Mouse (Mus musculus): Measurements from ENCODE around the gene Psat1.

Psat1 gene

GRCm38 (mm10) chr19:15947237-15947636 is at the start of gene Psat1:
Gene Psat1, minus strand, starts transcription at chr19:15947337.
- no peak for DNase-seq (ENCODE audit: low spot score)

- no peak for DNase-seq (ENCODE audit: low spot score)
Observed at GRCm38 (mm10) chr19:15990102-15990501, 43.0 kb upstream of the Psat1 start.

GRCm38 (mm10) chr19:15985172-15985713 is 38.1 kb upstream of the Psat1 start:
- no peak for DNase-seq (ENCODE audit: low spot score)

- peak; percentile 87 for DNase-seq (ENCODE audit: low spot score)
Observed at GRCm38 (mm10) chr19:15984449-15985171, 37.5 kb upstream of the Psat1 start, which contains the start of gene Cep78. Gene Cep78, minus strand, starts transcription at chr19:15984989.

GRCm38 (mm10) chr19:15983739-15984344 is 36.7 kb upstream of the Psat1 start:
- DNase-seq (ENCODE audit: low spot score): no peak

GRCm38 (mm10) chr19:15982926-15983738 is 36.0 kb upstream of the Psat1 start:
- DNase-seq (ENCODE audit: low spot score): no peak

- DNase-seq (ENCODE audit: low spot score): peak; percentile 41
Observed at GRCm38 (mm10) chr19:15981861-15982260, 34.7 kb upstream of the Psat1 start.

DNA sequence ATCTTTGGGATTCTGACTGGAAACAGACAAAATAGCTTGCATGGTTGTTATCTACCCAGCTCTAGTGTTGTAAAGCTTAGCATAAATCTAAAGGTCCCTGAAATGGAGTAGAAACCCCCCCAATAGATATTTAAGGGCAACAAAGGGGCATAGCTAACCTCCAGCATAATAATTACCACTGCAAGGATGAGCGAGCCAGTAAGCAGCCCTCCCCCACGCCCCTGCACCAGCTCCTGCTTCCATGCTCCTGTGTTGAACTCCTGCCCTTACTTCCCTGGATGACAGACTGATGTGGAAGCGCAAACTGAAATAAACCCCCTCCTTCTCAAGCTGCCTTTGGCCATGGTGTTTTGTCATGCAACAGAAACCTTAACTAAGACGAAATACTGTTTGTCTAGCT is 26.2 kb upstream of the Psat1 start:
- no peak for DNase-seq (ENCODE audit: low spot score)

DNA sequence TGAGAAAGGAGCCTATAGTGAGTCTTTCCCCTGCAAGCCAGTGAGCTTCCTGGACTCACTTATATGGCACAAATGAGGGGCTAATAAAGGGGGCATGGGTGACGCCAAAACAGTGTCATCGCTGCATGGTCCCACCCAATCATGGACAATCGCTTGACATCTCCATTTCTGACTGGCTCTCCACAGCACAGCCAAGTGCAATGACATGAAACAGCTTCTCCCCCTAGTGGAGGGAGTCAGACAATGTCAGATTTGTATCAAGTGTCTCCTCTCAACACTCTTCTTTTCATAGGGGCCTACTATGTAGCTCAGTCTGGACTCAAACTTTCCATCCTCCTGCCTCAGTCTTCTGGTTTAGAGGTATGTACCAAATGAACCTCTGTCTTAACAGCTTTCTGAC is 17.9 kb upstream of the Psat1 start:
- DNase-seq (ENCODE audit: low spot score): peak; percentile 32

DNA sequence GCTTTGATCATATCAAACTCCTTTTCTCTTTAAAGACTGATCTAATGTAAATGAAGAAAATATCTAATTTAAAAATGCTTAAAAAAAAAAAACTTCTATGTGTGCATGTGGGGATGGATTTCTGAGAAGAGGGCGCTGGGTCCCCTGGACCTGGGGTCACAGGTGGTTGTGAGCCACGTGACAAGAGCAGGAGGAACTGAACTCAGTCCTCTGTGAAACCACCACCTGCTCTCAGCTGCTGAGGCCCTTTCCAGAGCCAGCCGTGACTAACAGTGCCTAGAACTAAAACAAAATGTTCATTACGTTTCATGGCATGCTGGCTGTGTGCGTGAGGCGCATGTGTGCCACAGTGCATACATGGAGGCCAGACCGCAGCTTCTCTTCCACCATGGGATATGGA is 17.4 kb upstream of the Psat1 start:
- DNase-seq (ENCODE audit: low spot score): no peak

DNA sequence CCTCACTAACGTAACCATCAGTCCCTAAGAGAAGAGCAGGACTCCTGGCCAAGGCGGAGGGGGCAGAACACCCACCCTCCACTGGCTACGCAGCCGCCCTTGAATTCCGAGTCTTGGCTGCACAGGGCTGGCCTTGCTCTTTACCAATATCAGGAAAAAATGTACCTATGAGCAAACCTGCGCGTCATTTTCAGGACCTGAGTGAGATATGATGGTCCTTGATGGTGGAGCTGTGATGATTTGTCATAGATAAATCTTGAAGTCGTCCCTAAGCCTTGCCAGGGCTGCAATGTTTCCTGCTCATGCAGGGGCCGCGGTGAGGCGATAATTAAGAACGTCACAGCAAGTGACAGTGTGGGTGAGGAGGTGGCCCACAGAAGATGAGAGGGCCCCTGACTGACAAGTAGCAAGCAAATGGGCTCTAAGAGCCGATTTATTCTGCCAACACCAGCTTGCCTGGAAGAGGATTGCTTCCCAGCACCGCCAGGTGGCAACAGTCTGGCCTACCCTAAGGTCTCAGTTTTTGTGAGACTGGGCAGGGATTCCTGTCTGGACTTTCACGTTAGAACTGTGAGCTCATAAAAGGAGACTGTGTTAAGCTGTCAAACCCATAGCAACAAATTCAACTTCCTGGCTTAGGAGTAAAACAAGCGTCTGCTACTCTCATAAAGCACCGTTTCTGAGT is 16.0 kb upstream of the Psat1 start:
- no peak for DNase-seq (ENCODE audit: low spot score)

GRCm38 (mm10) chr19:15962313-15962712 is 15.2 kb upstream of the Psat1 start:
- no peak for DNase-seq (ENCODE audit: low spot score)

GRCm38 (mm10) chr19:15950225-15950624 is 3.1 kb upstream of the Psat1 start:
- DNase-seq (ENCODE audit: low spot score): no peak

DNA sequence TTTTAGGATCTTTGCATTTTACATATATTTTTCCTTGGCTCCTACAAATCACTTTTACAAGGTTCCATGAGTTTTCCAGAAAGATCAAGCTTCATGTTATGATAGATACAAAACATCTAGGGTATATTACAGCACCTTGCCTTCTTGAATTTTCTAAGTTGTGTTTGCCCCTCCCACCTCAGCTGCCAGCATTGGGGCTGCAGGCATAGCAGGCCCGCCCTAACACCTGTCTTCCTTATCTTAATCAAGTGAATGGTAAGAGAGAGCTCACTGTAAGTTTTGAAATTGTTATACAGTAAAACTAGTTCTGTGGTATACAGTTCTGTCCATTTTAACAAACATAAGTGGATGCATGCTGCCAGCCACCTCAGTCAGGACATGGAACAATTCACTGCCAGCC is 1.7 kb upstream of the Psat1 start:
- no peak for DNase-seq (ENCODE audit: low spot score)

GRCm38 (mm10) chr19:15948426-15948825 is 1.3 kb upstream of the Psat1 start:
- no peak for DNase-seq (ENCODE audit: low spot score)

DNA sequence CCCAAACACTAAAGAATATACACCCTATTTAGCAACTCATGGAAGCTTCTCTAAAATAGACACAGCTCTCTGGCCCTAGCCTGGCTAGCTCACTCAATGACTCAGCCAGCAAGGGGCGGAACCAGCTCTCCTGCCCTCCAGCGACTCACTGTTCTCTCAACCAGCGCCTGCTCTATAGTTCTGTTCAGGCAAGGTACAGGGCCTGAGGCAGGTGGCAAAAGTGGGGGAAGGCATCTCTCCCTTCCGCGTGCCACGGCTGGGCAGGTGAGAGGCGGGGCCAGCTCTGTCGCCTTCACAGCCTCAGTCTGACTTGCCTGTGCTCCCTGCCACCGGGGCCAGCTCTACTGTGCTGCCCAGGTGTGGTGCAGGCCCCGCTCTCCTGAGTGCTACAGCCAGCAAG is 474 bp downstream of the Psat1 start:
- DNase-seq (ENCODE audit: low spot score): no peak

GRCm38 (mm10) chr19:15943117-15943423 is 4.1 kb downstream of the Psat1 start:
- DNase-seq (ENCODE audit: low spot score): no peak

DNA sequence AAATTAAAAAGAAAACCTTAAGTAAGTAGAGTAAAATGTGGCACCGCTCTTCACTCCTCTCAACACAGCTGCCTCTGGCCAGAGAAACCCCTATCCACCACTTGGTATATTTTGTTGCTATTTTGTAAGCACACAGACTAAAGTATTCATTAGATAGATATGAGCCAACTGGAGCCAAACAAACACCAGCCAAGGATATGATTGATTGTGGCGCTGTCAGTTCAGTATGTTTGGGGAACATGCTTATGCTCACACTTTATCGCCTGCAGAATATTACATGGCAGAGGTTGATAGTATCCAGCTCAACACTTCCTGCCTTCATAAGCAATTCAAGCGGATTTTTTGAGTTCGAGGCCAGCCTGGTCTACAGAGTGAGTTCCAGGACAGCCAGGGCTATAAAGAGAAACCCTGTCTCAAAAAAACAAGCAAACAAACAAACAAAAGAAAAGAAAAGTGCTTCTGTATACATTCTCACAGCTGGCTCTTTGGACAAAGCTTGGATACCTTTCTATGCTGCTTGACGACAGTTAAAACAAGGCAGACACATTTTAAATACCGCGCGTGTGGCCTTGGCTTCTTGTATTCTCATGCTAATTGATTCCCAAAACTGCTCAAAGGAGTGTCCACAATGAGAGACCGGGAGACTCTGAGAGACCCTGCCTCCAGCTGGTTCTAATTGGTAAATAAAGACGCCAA is 4.6 kb downstream of the Psat1 start:
- DNase-seq (ENCODE audit: low spot score): no peak

DNA sequence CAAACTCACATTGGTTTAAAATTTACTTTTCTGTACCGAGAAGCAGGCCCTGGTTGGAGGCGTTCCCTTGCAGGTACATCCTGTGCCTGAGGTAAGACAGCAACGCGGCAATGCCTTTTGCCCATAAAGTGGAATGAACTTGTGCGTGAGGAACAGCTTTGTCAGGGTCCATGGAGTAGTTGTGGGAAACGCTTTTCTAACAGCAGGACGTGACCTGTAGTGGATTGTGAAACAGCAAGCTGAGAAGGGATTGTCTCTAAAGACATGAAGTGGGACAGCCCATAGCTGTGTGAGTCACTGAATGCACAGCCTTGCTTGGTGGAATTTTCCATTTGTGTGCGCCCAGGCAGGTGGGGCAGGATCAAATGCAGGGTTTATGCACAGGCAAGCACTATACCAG is 5.7 kb downstream of the Psat1 start:
- peak; percentile 89 for DNase-seq (ENCODE audit: low spot score)

DNA sequence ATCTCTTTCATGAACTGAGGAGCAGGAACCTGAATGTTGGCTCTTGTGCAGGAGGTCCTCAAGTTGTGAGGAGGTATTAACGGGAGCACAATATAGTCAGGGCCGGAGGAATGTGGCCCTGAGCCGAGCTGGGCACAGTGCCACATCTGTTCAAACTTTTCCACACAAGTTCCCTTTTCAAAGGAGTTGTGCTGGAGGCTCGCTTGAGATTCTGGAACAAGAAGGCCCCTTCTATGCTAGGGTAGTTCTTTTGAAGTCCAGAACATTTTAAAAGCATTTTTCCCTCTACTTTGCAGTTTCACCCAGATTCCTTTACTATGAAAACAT is 21.5 kb downstream of the Psat1 start:
- DNase-seq (ENCODE audit: low spot score): no peak

- DNase-seq (ENCODE audit: low spot score): peak; percentile 92
Observed at GRCm38 (mm10) chr19:15924866-15925718, 22.0 kb downstream of the Psat1 start.

All from yolk sac, embryonic 10.5 days (tissue).